Mouse (Mus musculus): ENCODE results near the gene Wwox.

DNA sequence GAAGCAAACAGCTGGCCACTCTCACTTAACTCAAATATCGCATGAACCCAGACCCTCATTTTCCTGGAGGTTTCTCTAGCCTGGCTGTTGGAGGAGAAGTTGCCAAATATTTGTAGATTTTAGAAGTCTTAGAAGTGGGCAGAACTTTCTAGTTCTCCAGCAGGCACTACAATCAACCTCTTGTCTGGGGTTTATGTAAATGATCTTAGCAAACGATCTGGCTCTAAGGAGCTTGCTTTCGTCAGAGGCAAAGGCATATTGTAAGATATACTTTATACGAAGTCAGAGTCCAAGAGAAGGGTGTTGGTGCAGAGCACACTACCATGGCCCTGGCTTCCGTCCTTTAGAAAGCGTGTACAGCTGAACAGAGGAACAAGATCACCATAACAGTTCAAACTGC is 770.6 kb downstream of the Wwox start:
- no peak for TF ChIP-seq GATA1 (IDR thresholded peaks at IDR 0.05; ENCODE audit: borderline replicate concordance, low read length)
- TF ChIP-seq FLI1 (IDR thresholded peaks at IDR 0.05; ENCODE audit: low read length): no peak

Measured in megakaryocyte, embryonic 14.5 days (primary cell).